Mouse (Mus musculus): Measurements from ENCODE around the gene Pmepa1. TPM values are rescaled to one million over a fixed set of nuclear protein-coding genes. Genes with fewer than 3 reads are reported as not detected.

Gene Pmepa1
- 13.1 and 21.4 TPM in 2 replicates for polyA plus RNA-seq (2012; rRNA removed)

DNA sequence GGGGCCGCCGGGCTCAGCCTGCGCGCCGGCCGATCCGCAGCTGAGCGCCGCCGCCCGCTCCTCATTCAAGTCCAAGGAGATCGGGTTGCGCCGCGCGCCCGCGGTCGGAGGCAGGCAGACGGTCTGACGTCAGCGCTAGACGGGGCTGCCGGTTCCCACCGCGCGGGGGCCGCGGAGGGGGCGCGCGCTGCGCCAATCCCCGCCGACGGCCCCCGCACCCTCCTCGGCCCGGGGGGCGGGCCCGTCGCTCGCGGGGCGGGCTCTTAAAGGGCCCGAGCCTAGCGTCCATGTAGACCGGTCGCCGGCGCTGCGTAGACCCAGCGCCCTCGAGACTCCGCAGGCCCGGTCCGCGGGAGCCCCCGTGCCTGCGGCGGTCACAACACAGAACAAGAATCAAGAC, at the start of gene Pmepa1:
Gene Pmepa1 (minus strand): TSS at position 125 of the 400 bp plus-strand sequence.
- H3K27ac ChIP-seq (ENCODE audit: insufficient read depth, low read length), result 0 out of 2 replicates have a peak within 1 kb of the TSS, but pooled peaks have one; percentile 15
- peaks cover 7% of the 10 kb centered on the region for H3K27me3 ChIP-seq (ENCODE audit: control insufficient read depth, insufficient read depth, low read length)
- H3K4me1 ChIP-seq (ENCODE audit: control insufficient read depth, insufficient read depth, insufficient read length), result no peaks in the 10 kb centered on the region
- peak within 1 kb of the TSS; percentile 65 for H3K4me3 ChIP-seq (ENCODE audit: extremely low read depth, insufficient read depth, insufficient read length)
- H3K36me3 ChIP-seq (ENCODE audit: control insufficient read depth, insufficient read depth, low read length), result no peaks in the 10 kb centered on the region
- 2% methylated on average over 52 of the region's 61 CpGs for WGBS
- TF ChIP-seq CTCF (IDR thresholded peaks at IDR 0.05; ENCODE audit: extremely low read depth, insufficient read depth, insufficient read length, insufficient replicate concordance) (no peak), POLR2A (IDR thresholded peaks at IDR 0.05; ENCODE audit: low read depth, low read length) (peak; percentile 30)
- peak; percentile 47 to 76 for DNase-seq (ENCODE audit: low read depth in 1 of 2, low spot score in 2 of 2)

DNA sequence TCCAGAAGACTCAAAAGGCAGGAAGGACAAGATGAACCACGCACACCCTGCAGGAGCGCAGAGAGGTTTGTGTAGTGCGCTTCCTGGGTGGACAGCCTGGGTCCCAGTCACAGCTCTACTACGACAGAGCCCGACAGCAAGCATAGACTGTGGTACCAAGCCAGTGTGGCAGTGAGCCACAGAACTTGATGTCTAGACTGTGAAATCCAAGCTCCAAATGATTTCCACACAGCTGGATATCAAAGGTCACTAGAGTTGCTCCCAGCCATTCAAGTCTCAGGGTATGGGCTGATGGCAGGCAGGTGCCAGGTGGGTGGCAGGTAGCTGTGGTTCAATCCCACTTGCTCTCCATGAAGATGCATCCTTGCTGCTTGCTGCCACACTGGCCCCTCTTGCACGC, 45.4 kb upstream of the Pmepa1 start:
- Histone ChIP-seq H3K27ac (ENCODE audit: insufficient read depth, low read length) (no peak overlapping the region), H3K27me3 (ENCODE audit: control insufficient read depth, insufficient read depth, low read length) (no peaks in the 10 kb centered on the region), H3K36me3 (ENCODE audit: control insufficient read depth, insufficient read depth, low read length) (no peaks in the 10 kb centered on the region), H3K4me3 (ENCODE audit: extremely low read depth, insufficient read depth, insufficient read length) (no peak overlapping the region), H3K4me1 (ENCODE audit: control insufficient read depth, insufficient read depth, insufficient read length) (no peaks in the 10 kb centered on the region)
- 88% methylated on average over 6 of the region's 6 CpGs for WGBS
- TF ChIP-seq POLR2A (IDR thresholded peaks at IDR 0.05; ENCODE audit: low read depth, low read length) (no peak), CTCF (IDR thresholded peaks at IDR 0.05; ENCODE audit: extremely low read depth, insufficient read depth, insufficient read length, insufficient replicate concordance) (no peak)
- DNase-seq (ENCODE audit: low read depth in 1 of 2, low spot score in 2 of 2), result no peak

DNA sequence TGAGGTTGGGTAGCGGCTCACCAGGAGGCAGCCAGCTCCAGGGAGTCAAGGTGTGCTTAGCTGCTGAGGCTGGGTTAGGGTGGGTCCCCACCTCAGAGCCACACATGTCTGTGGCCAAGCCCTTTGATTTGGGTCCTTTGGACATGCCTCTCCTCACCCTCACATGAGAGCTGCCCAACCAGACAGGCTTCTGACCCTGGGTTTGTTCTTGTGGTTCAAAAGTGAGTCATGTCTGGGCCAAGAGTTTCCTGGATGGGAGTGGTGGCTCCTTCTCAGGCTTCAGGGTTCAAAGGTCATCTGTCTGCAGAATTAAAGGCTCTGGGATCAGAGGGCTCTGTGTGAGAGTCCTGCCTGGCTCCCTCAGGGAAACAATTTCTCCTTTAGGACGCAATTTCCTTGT, 44.9 kb upstream of the Pmepa1 start:
- Histone ChIP-seq H3K36me3 (ENCODE audit: control insufficient read depth, insufficient read depth, low read length) (no peaks in the 10 kb centered on the region), H3K4me1 (ENCODE audit: control insufficient read depth, insufficient read depth, insufficient read length) (no peaks in the 10 kb centered on the region), H3K27me3 (ENCODE audit: control insufficient read depth, insufficient read depth, low read length) (no peaks in the 10 kb centered on the region), H3K27ac (ENCODE audit: insufficient read depth, low read length) (no peak overlapping the region), H3K4me3 (ENCODE audit: extremely low read depth, insufficient read depth, insufficient read length) (no peak overlapping the region)
- WGBS, result 87% methylated on average over 2 of the region's 2 CpGs
- no peak for DNase-seq (ENCODE audit: low read depth in 1 of 2, low spot score in 2 of 2)
- no peak for TF ChIP-seq POLR2A (IDR thresholded peaks at IDR 0.05; ENCODE audit: low read depth, low read length)
- TF ChIP-seq CTCF (IDR thresholded peaks at IDR 0.05; ENCODE audit: extremely low read depth, insufficient read depth, insufficient read length, insufficient replicate concordance), result no peak

DNA sequence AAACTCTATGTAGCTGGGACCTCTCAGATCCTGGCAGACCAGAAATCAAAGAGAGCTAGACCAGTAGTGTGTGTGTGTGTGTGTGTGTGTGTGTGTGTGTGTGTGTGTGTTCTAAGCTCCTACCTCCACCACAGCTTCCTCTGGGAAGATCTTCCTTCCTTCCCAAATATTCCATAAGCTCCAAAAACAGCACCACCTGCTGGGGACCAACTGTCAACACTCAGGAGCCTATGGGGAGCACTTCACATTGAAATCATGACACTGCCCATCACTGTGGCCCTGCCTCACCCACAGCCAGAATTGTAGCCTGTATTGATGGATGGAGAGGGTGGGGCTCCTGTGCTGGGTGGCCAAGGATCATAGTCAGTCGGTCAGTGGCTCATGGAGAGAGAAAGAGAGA, 38.0 kb upstream of the Pmepa1 start:
- 80% methylated on average over 1 of the region's 1 CpGs for WGBS
- DNase-seq (ENCODE audit: low read depth in 1 of 2, low spot score in 2 of 2), result no peak
- H3K36me3 ChIP-seq (ENCODE audit: control insufficient read depth, insufficient read depth, low read length), result no peaks in the 10 kb centered on the region

DNA sequence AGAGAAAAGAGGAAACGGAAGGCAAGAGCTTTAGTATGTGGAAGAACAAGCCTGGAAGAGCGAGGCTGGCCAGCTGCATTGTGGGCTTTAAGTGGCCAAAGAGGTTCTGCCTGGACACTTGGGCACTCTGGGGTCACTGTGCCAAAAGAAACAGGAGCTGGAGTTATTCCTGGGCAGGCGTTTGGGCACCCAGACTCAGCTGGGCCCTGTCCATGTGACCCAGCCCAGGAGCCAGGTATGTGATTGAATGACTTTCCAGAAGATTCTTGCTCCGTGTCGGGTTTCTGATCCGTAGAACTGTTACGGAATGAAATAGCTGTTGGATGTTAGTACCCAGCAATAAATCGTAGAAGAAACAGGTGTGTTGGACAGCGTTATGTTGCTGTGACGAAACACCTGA, 32.2 kb upstream of the Pmepa1 start:
- peaks cover 6% of the 10 kb centered on the region; the same call in 1 of the 2 replicates for H3K4me1 ChIP-seq (ENCODE audit: control insufficient read depth, insufficient read depth, insufficient read length)
- TF ChIP-seq POLR2A (IDR thresholded peaks at IDR 0.05; ENCODE audit: low read depth, low read length) (no peak), CTCF (IDR thresholded peaks at IDR 0.05; ENCODE audit: extremely low read depth, insufficient read depth, insufficient read length, insufficient replicate concordance) (no peak)
- no peaks in the 10 kb centered on the region for H3K27me3 ChIP-seq (ENCODE audit: control insufficient read depth, insufficient read depth, low read length)
- no peaks in the 10 kb centered on the region for H3K36me3 ChIP-seq (ENCODE audit: control insufficient read depth, insufficient read depth, low read length)
- no peak for DNase-seq (ENCODE audit: low read depth in 1 of 2, low spot score in 2 of 2)
- H3K27ac ChIP-seq (ENCODE audit: insufficient read depth, low read length), result no peak overlapping the region
- no peak overlapping the region for H3K4me3 ChIP-seq (ENCODE audit: extremely low read depth, insufficient read depth, insufficient read length)
- 86% methylated on average over 10 of the region's 10 CpGs for WGBS

More for the DNA sequence above, 38.0 kb upstream of the Pmepa1 start:
- Histone ChIP-seq H3K27me3 (ENCODE audit: control insufficient read depth, insufficient read depth, low read length) (no peaks in the 10 kb centered on the region), H3K4me1 (ENCODE audit: control insufficient read depth, insufficient read depth, insufficient read length) (no peaks in the 10 kb centered on the region), H3K4me3 (ENCODE audit: extremely low read depth, insufficient read depth, insufficient read length) (no peak overlapping the region), H3K27ac (ENCODE audit: insufficient read depth, low read length) (no peak overlapping the region)
- TF ChIP-seq POLR2A (IDR thresholded peaks at IDR 0.05; ENCODE audit: low read depth, low read length) (no peak), CTCF (IDR thresholded peaks at IDR 0.05; ENCODE audit: extremely low read depth, insufficient read depth, insufficient read length, insufficient replicate concordance) (no peak)

DNA sequence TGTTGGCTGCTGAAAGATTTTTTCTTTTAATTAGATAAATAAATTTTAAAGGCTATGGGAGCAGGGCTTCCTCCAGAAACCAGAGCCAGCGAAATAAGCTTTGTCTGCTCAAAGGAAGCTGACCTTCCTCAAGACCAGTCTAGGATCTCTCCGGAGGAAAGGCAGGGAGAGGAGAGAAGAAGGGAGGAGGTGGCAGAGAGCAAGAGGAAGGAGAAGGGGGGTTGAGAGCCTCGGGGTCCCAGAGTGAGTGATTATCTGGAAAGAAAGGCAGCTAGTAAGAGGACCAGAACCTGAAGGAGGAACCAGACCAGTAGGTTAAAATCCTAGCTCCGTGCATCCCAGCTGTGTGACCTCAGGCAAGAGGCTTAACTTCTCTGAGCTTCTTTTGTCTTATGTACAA, 31.7 kb upstream of the Pmepa1 start:
- WGBS, result 13% methylated on average over 4 of the region's 4 CpGs
- H3K27me3 ChIP-seq (ENCODE audit: control insufficient read depth, insufficient read depth, low read length), result no peaks in the 10 kb centered on the region
- DNase-seq (ENCODE audit: low read depth in 1 of 2, low spot score in 2 of 2), result no peak
- TF ChIP-seq POLR2A (IDR thresholded peaks at IDR 0.05; ENCODE audit: low read depth, low read length) (no peak), CTCF (IDR thresholded peaks at IDR 0.05; ENCODE audit: extremely low read depth, insufficient read depth, insufficient read length, insufficient replicate concordance) (no peak)
- no peaks in the 10 kb centered on the region for H3K36me3 ChIP-seq (ENCODE audit: control insufficient read depth, insufficient read depth, low read length)
- no peak overlapping the region for H3K4me3 ChIP-seq (ENCODE audit: extremely low read depth, insufficient read depth, insufficient read length)
- peaks cover 6% of the 10 kb centered on the region; the same call in 1 of the 2 replicates for H3K4me1 ChIP-seq (ENCODE audit: control insufficient read depth, insufficient read depth, insufficient read length)
- H3K27ac ChIP-seq (ENCODE audit: insufficient read depth, low read length), result no peak overlapping the region

DNA sequence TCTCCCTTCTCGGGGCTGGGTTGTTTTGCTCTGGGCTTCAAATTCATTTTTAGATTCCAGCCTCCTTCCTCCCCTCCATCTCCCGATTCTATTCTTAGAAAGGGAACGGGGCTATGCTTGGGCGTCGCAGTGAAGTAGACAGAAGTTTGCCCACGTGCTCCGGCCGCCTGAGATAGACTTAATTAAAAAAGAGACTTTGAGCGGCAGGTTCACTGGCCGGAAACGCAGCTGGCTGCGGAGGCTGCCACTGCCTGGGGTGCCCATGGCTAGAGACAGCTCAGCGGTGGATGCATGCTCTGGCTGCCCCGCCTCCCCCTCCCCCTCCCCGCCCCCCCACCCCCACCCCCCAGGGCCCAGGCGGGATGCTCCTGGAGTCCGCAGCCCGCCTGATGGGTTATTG, 31.2 kb upstream of the Pmepa1 start:
- H3K4me3 ChIP-seq (ENCODE audit: extremely low read depth, insufficient read depth, insufficient read length), result no peak overlapping the region
- DNase-seq (ENCODE audit: low read depth in 1 of 2, low spot score in 2 of 2), result peak; percentile 3 to 33

More for the DNA sequence above, 31.2 kb upstream of the Pmepa1 start:
- TF ChIP-seq POLR2A (IDR thresholded peaks at IDR 0.05; ENCODE audit: low read depth, low read length), result no peak
- no peak for TF ChIP-seq CTCF (IDR thresholded peaks at IDR 0.05; ENCODE audit: extremely low read depth, insufficient read depth, insufficient read length, insufficient replicate concordance)
- Histone ChIP-seq H3K36me3 (ENCODE audit: control insufficient read depth, insufficient read depth, low read length) (no peaks in the 10 kb centered on the region), H3K27me3 (ENCODE audit: control insufficient read depth, insufficient read depth, low read length) (no peaks in the 10 kb centered on the region), H3K27ac (ENCODE audit: insufficient read depth, low read length) (no peak overlapping the region), H3K4me1 (ENCODE audit: control insufficient read depth, insufficient read depth, insufficient read length) (peaks cover 6% of the 10 kb centered on the region; the same call in 1 of the 2 replicates)
- under 1% methylated on average over 14 of the region's 18 CpGs for WGBS
